Mouse (Mus musculus): ENCODE measurements around the gene Ccnt1. TPM values are rescaled to one million over a fixed set of nuclear protein-coding genes. Genes with fewer than 3 reads are reported as not detected.

The Ccnt1 gene
- 60.7 and 68.0 TPM in 2 replicates for polyA plus RNA-seq (2016; fragmentation: Nextera tagmentation; extraction: Ambion mirVana)

DNA sequence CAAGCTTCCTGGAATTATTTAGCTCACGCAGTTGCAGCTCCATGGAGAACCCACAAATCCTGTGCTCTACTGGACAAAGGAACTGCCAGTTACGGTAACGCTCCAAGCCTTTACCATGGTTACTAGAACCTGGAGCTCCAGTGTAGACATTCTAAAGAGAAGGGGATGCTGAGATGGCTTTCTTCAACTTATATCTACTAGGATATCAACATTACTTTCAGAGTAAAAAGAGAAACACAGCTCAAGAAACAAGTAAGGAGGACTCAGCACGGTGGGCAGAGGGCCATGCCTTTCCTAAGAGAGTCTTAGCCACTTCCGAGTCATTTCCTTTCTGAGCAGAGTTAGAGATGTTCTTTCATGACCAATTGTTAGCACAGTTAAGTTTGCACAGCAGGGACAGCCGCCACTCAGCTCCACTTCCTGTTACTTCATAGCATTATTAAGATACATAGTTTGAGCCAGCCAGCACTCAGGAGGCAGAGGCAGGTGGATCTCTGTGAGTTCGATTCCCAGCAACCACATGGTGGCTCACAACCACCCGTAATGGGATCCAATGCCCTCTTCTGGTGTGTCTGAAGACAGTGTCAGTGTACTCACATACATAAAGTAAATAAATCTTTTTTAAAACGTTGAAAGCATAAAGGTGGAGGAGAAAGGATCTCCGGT, at the start of gene Ccnt1, which contains the start of gene 4930415O20Rik:
Gene Ccnt1, minus strand, starts transcription at position 51 of the 666 bp plus-strand sequence.
Gene 4930415O20Rik, plus strand, starts transcription at position 132 of the 666 bp plus-strand sequence.
- Histone ChIP-seq H3K4me3 (no peak within 1 kb of the TSS), H3K4me1 (peaks cover 14% of the 10 kb centered on the region), H3K27me3 (ENCODE audit: low read depth, poor library complexity, severe bottlenecking) (no peaks in the 10 kb centered on the region), H3K9me3 (replicated peaks) (no peaks in the 10 kb centered on the region), H3K27ac (no peak within 1 kb of the TSS), H3K36me3 (peaks cover 7% of the 10 kb centered on the region; the same call in 1 of the 2 replicates)
- no peak for DNase-seq (ENCODE audit: low spot score)
- WGBS: 84% methylated on average over 10 of the region's 10 CpGs

DNA sequence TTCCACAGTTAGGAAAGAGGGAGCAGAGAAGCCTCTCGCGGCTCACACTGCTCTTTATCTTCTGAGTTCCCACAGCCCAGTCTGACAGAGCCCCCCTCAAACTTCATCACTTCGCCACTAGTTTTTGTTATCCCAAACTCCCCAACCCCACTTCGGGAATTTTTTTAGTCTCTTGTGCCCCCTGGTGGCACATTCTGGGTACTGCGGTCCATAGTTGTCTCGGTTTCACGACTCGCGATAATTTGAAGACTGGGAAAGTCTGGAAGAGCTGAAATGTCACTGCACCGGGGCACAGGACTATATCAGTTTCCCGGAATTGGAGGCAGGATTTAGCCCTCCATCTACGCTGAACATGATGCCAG, 46.4 kb upstream of the Ccnt1 start:
- H3K4me3 ChIP-seq: peak overlapping the region; percentile 23
- peak; percentile 90 for DNase-seq (ENCODE audit: low spot score)

DNA sequence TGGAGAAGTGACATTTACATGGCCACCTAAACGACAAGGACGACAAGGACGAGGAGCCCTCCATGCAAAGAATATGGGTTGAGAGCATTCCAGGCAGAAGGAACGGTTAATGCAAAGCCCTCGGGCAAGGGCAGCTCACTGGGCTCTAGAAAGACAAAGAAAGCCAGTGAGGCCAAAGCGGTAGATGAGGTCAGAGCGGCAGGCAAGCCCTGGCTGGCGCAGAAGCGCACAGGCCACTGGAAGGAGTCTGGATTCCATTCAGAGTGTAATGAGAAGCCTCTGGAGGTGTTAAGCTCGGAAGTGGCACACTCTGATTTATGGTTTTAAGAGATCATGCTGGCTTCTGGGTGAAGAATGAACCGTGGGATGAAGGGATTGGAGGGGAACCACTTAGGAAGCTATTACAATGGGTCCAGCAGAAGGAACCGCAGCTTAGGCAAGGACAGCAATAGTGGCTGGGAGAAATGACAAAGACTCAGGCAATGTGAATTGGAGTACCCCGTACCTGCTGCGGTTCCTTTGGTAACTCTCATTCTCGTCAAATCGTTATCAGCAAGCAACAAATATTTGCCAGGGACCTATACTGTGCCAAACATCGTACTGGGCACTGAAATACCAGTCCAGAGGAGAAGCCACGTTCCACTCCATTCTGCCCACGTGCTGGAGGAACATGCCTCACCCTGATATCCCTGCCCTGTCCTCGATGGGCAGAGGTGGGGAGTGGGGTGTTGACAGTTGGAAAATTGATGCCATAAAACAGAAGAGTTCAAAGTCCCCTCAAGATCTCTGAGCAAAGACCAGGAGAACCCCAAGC, 45.8 kb upstream of the Ccnt1 start:
- DNase-seq (ENCODE audit: low spot score): peak; percentile 54
- WGBS: 32% methylated on average over 20 of the region's 20 CpGs
- peaks cover 7% of the 10 kb centered on the region; the same call in 1 of the 2 replicates for H3K27me3 ChIP-seq (ENCODE audit: low read depth, poor library complexity, severe bottlenecking)

More for the DNA sequence above, 46.4 kb upstream of the Ccnt1 start:
- WGBS: 2% methylated on average over 12 of the region's 12 CpGs
- peaks cover 10% of the 10 kb centered on the region; the same call in 1 of the 2 replicates for H3K27me3 ChIP-seq (ENCODE audit: low read depth, poor library complexity, severe bottlenecking)
- H3K36me3 ChIP-seq: no peaks in the 10 kb centered on the region
- H3K4me1 ChIP-seq: peaks cover 32% of the 10 kb centered on the region
- H3K27ac ChIP-seq: peak overlapping the region; percentile 27; the same call in 1 of the 2 replicates
- no peaks in the 10 kb centered on the region for H3K9me3 ChIP-seq (replicated peaks)

DNA sequence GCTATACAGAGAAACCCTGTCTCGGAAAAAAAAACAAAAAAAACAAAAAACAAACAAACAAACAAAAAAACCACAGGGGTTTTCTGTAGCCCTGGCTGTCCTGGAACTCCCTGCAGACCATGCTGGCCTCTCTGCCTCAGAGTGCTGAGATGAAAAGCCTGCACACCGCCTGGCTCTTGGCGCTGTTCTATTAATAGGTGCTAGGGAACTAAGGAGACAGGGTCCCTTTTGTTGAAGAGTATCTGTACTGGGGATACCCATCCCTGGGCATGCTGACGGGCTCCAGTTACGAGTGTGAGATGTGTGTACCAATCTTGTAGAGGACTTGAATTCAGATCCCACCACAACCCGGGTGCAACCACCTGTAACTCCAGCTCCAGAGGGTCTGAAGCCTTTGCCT, 45.0 kb upstream of the Ccnt1 start:
- H3K4me3 ChIP-seq: no peak overlapping the region
- peak overlapping the region; percentile 42; the same call in 1 of the 2 replicates for H3K27ac ChIP-seq
- no peak for DNase-seq (ENCODE audit: low spot score)
- H3K27me3 ChIP-seq (ENCODE audit: low read depth, poor library complexity, severe bottlenecking): peaks cover 7% of the 10 kb centered on the region; the same call in 1 of the 2 replicates
- no peaks in the 10 kb centered on the region for H3K9me3 ChIP-seq (replicated peaks)
- no peaks in the 10 kb centered on the region for H3K36me3 ChIP-seq
- WGBS: 79% methylated on average over 6 of the region's 6 CpGs
- H3K4me1 ChIP-seq: peaks cover 31% of the 10 kb centered on the region

More for the DNA sequence above, 45.8 kb upstream of the Ccnt1 start:
- H3K27ac ChIP-seq: peak overlapping the region; percentile 42; the same call in 1 of the 2 replicates
- H3K36me3 ChIP-seq: no peaks in the 10 kb centered on the region
- H3K4me1 ChIP-seq: peaks cover 31% of the 10 kb centered on the region
- H3K9me3 ChIP-seq (replicated peaks): no peaks in the 10 kb centered on the region
- H3K4me3 ChIP-seq: peak overlapping the region; percentile 23

DNA sequence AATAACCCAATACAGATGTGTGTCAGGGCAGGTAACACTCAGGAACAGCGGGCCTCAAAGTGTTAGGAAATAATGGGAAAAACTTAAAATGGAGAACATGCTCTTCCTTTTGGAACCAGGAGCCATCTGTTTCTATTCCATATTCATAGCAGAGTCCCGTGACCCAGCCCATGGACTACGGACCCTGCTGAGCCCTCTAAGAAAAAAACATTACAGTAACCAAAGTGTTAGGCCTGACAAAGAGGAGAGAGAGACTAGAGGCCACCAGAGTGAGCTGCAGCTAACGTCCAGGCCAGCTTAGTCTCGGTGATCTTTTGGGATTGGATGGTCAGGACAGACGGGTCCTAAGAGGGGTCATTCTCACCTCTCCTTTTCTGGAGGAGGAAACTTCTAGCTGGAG, 44.2 kb upstream of the Ccnt1 start:
- H3K27ac ChIP-seq: peak overlapping the region; percentile 53; the same call in 1 of the 2 replicates
- WGBS: 57% methylated on average over 6 of the region's 6 CpGs
- H3K4me3 ChIP-seq: no peak overlapping the region
- H3K36me3 ChIP-seq: no peaks in the 10 kb centered on the region
- no peaks in the 10 kb centered on the region for H3K9me3 ChIP-seq (replicated peaks)
- H3K27me3 ChIP-seq (ENCODE audit: low read depth, poor library complexity, severe bottlenecking): no peaks in the 10 kb centered on the region
- DNase-seq (ENCODE audit: low spot score): no peak
- H3K4me1 ChIP-seq: peaks cover 36% of the 10 kb centered on the region

DNA sequence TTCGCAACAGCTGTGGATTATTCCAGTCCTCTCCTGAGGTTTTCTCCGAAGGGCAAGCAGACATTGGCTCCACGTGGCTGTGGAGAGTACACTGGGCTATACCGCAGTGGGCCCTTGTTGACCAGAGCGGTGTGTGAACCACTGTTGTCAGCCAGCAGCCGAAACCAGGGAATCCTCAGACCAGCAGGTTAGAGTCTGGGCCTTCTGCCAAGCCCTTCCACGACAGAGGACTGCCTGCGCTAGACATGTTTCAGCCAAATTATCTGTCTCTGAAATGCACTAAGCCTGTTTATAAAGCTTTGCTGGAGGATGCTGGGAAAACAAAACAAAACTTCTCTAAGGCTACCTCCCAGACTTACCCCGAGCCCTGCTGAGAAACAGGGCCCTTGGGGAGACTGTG, 43.8 kb upstream of the Ccnt1 start:
- H3K36me3 ChIP-seq: no peaks in the 10 kb centered on the region
- DNase-seq (ENCODE audit: low spot score): no peak
- H3K27me3 ChIP-seq (ENCODE audit: low read depth, poor library complexity, severe bottlenecking): no peaks in the 10 kb centered on the region
- H3K27ac ChIP-seq: peak overlapping the region; percentile 53; the same call in 1 of the 2 replicates
- H3K4me3 ChIP-seq: no peak overlapping the region
- H3K4me1 ChIP-seq: peaks cover 40% of the 10 kb centered on the region
- H3K9me3 ChIP-seq (replicated peaks): no peaks in the 10 kb centered on the region
- 83% methylated on average over 9 of the region's 9 CpGs for WGBS

DNA sequence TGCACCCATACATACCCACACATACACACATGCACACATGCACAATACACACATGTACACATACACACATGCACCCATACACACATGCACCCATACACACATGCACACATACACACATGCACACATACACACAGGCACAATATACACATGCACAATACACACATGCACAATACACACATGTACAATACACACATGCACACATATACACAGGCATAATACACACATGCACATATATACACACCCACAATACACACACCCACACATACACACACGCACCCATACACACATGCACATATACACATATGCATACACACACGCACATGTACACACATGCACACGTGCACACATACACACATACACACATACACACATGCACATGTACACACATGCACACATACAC, 41.5 kb upstream of the Ccnt1 start:
- DNase-seq (ENCODE audit: low spot score): no peak
- no peak overlapping the region for H3K27ac ChIP-seq
- H3K27me3 ChIP-seq (ENCODE audit: low read depth, poor library complexity, severe bottlenecking): no peaks in the 10 kb centered on the region
- H3K4me1 ChIP-seq: peaks cover 58% of the 10 kb centered on the region
- H3K36me3 ChIP-seq: peaks cover 2% of the 10 kb centered on the region; the same call in 1 of the 2 replicates
- no peak overlapping the region for H3K4me3 ChIP-seq
- no peaks in the 10 kb centered on the region for H3K9me3 ChIP-seq (replicated peaks)
- 92% methylated on average over 3 of the region's 3 CpGs for WGBS

DNA sequence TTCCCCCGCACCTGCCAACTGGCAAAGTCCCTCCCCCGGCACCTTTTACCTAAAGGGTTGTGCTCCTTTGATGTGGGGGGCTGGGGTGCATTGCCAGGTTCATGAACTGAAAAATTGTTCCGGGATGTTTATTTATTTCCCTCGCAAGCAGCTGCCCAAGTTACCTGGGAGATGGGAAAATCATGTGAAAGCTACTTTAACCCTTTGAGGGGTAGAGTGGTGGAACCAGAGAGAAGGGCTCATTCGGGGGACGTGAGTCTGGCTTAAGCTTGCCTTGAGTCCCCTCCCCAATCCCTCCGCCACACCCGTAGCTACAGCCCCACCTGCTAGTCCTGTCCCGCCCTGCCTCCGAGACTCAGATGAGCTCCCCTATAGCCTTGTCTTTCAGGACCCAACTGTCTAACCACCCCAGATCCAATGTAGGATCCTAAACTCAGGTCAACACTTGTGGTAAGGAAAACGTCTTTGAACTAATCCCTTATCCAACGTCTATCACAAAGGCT, 39.5 kb upstream of the Ccnt1 start:
- Histone ChIP-seq H3K4me3 (peak overlapping the region; percentile 91), H3K27me3 (ENCODE audit: low read depth, poor library complexity, severe bottlenecking) (no peaks in the 10 kb centered on the region), H3K36me3 (peaks cover 21% of the 10 kb centered on the region), H3K27ac (peak overlapping the region; percentile 98), H3K9me3 (replicated peaks) (no peaks in the 10 kb centered on the region), H3K4me1 (peaks cover 51% of the 10 kb centered on the region)
- DNase-seq (ENCODE audit: low spot score): peak; percentile 61
- WGBS: 4% methylated on average over 12 of the region's 12 CpGs

DNA sequence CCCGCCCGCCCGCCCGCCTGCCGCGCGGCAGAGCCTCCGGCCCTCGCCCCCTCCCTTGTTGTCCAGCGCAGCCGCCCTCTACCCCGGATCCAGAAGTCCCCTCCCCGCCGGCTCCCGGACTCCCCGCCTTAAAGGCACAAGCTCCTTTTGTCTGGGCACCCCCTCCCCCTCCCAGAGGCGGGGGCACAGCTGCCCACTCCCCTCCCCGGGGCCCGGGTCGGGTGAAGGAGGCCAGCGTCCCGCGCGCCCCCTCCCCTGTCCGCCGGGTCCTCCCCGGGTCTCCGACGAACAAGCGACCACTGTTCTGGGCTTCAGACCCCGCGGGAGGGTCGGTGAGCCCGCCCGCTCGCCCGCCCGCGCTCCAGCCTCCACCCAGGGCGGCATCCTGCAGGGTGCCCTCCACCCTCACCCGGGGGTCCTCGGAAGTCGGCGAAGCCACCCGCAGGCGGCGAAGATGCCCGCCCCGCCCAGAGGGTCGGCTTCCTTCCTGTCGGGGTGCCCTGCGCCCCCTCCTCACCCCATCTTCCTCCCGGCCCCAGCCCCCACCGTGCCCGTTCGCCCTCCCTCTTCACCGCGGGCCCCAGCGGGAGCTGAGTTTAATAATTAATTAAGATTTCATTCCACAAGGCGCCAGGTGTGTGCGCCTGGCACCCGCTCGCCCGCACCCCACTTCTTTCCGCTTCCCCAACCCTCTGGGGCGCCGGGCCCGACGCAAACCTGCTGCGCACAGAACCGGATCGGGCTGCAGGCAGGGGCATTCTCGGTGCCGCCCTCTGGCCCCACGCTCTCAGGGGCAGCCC, 38.8 kb upstream of the Ccnt1 start, which contains the start of gene Adcy6:
Gene Adcy6, minus strand, starts transcription at position 746 of the 800 bp plus-strand sequence.
- Histone ChIP-seq H3K4me1 (peaks cover 45% of the 10 kb centered on the region), H3K27me3 (ENCODE audit: low read depth, poor library complexity, severe bottlenecking) (no peaks in the 10 kb centered on the region), H3K36me3 (peaks cover 28% of the 10 kb centered on the region), H3K9me3 (replicated peaks) (no peaks in the 10 kb centered on the region), H3K4me3 (peak within 1 kb of the TSS; percentile 91), H3K27ac (peak within 1 kb of the TSS; percentile 98)
- WGBS: 1% methylated on average over 68 of the region's 75 CpGs
- DNase-seq (ENCODE audit: low spot score): peak; percentile 91

DNA sequence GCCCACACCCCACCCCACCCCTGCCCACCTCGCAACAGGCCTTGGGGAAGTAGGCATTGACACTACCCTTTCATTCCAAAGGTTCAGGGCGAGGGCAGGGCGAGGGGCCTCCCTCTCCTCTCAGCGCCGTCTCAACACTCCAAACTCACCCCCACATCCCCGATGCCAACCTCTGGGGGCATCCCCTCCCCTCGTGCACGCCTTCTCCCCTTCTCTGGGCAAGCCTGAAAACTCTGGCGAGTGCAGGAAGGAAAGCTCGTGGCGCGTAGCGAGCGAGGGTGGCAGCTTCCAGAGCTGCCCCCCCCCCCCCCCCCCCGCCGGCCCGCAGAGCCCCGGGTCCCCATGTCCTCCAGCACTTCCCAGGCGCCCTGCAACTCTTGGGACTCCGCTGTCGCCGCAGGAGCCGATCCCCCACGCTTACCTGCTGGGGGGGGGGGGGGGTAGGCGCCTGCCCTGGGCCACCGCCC, 38.1 kb upstream of the Ccnt1 start:
- 0% methylated on average over 11 of the region's 26 CpGs for WGBS
- peak; percentile 61 for DNase-seq (ENCODE audit: low spot score)
- Histone ChIP-seq H3K27me3 (ENCODE audit: low read depth, poor library complexity, severe bottlenecking) (no peaks in the 10 kb centered on the region), H3K4me1 (peaks cover 47% of the 10 kb centered on the region), H3K27ac (peak overlapping the region; percentile 98), H3K36me3 (peaks cover 35% of the 10 kb centered on the region), H3K4me3 (peak overlapping the region; percentile 91), H3K9me3 (replicated peaks) (no peaks in the 10 kb centered on the region)

DNA sequence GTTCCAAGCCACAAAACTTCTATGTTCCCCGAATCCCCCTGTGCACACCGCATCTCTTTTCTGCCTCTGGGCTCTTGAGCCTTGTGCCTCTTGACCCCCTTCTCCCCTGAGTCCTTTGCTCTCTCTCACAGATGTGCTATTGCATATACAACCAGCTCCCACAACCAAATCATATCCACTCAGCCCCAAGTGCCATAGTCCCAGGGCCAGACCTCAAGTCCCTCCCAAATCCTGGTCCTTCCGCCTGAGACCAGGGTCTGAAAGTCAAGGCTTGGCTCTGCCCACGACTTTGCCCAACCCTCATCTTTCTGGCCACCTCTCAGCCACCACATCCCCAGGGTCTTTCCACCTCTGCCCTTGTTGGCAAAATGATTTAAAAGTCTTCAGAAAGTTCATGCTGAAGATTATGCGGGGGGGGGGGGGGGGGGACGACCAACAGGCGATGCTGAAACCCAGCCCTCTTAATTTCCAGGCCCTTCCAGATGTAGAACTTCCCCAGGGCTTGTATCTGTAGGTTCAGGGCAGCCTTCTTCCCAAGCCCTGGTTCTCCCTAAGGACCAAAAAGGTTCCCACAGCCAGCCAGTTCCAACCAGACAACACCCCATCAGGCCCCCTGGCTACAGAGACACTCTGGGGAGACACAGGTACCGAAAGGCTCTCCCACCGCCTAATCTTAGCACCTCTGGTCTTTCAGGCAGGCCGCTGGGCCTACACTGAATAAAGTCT, 37.5 kb upstream of the Ccnt1 start:
- WGBS: 19% methylated on average over 10 of the region's 10 CpGs
- peak overlapping the region; percentile 98 for H3K27ac ChIP-seq
- H3K27me3 ChIP-seq (ENCODE audit: low read depth, poor library complexity, severe bottlenecking): no peaks in the 10 kb centered on the region
- peak overlapping the region; percentile 91 for H3K4me3 ChIP-seq
- H3K36me3 ChIP-seq: peaks cover 41% of the 10 kb centered on the region
- DNase-seq (ENCODE audit: low spot score): peak; percentile 37
- H3K9me3 ChIP-seq (replicated peaks): no peaks in the 10 kb centered on the region
- peaks cover 53% of the 10 kb centered on the region for H3K4me1 ChIP-seq
